Mouse (Mus musculus) embryonic facial prominence, embryonic 11.5 days (tissue): ENCODE measurements at regions not wholly inside any gene's neighbourhood (a gene's known extent, or its start where the extent isn't known, plus 50 kb on each side); places are given as distances from the start of the nearest gene placed in this dataset.
A peak's percentile ranks its signal among the peaks of the same experiment; 100 is the strongest.

Experiments used
- ATAC-seq: fragments of 200-750 bp; cut with Nextera tagmentation; replicated peaks from 2 replicates; pipeline ENCODE4 v1.8.0; 2017; ENCODE audit warnings: low read depth; ENCODE audit not compliant: insufficient number of reproducible peaks, low FRiP score, low TSS enrichment
- DNase-seq: peaks from one replicate; pipeline ENCODE4 v3.0.0-alpha.2; 2015; ENCODE audit warnings: low spot score
- H3K27ac ChIP-seq: fragments of 300-500 bp; sonication (generic); replicated peaks from 2 replicates; pipeline ENCODE4 v1.5.1; 2014; ENCODE audit warnings: mild to moderate bottlenecking, low read depth, low read length, control low read depth
- H3K27me3 ChIP-seq: fragments of 300-500 bp; sonication (generic); 2 replicates; pipeline ENCODE4 v1.6.1; 2014; ENCODE audit warnings: mild to moderate bottlenecking, low read length, moderate library complexity, mixed read lengths; ENCODE audit not compliant: control insufficient read depth, insufficient read depth
- H3K36me3 ChIP-seq: fragments of 300-500 bp; sonication (generic); replicated peaks from 2 replicates; pipeline ENCODE4 v1.6.1; 2014; ENCODE audit warnings: low read depth, mild to moderate bottlenecking, low read length, moderate library complexity, mixed read lengths; ENCODE audit not compliant: control insufficient read depth, insufficient read depth
- H3K4me1 ChIP-seq: fragments of 300-500 bp; sonication (generic); 2 replicates; pipeline ENCODE4 v1.6.1; 2014; ENCODE audit warnings: low read length, mixed read lengths; ENCODE audit not compliant: control insufficient read depth, insufficient read depth
- H3K4me2 ChIP-seq: fragments of 300-500 bp; sonication (generic); 2 replicates; pipeline ENCODE4 v1.6.1; 2014; ENCODE audit warnings: low read depth, mild to moderate bottlenecking, control low read depth, low read length, moderate library complexity
- H3K4me3 ChIP-seq: fragments of 300-500 bp; sonication (generic); 2 replicates; pipeline ENCODE4 v1.5.1; 2014; ENCODE audit warnings: low read depth, low read length, control low read depth
- H3K9ac ChIP-seq: fragments of 300-500 bp; sonication (generic); replicated peaks from 2 replicates; pipeline ENCODE4 v1.6.1; 2014; ENCODE audit warnings: mild to moderate bottlenecking, control low read depth, low read length
- H3K9me3 ChIP-seq: fragments of 300-500 bp; sonication (generic); replicated peaks from 2 replicates; pipeline ENCODE4 v1.6.1; 2016; ENCODE audit warnings: mild to moderate bottlenecking, low read length, inconsistent platforms, mixed read lengths; ENCODE audit not compliant: control insufficient read depth
- WGBS: fragments of 180-500 bp; shearing (Covaris S2); extraction: QIAGEN DNeasy Blood & Tissue Kit; methylation state at CpG from one replicate; pipeline ENCODE4 v1.1.7; 2014; 5-methylcytosine and 5-hydroxymethylcytosine counted together

DNA sequence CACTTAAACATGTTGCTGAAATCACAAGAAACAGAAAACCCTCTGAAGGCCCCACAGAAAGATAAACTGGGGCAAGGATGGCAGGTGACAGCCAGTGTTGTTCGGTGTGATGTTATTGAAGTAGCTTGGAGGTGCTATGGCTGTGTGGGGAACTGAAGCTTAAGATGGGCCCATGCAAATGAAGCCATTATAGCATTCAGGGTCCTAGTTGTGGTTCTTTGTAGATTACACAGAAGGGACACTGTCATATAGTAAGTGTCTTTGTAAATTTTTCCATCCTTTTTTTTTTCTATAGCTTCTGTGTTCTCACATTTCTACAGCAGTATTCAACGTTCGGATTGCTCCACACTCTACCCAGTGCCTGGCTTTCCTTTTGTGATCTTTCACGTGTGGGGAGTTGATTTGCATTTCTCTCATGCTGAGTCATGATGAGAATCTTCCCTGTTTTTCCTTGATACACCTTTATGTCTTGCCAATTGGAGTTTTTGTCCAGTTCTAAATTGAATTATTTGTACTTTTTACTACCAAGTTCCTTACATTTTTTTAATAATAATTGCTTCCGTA is 386.6 kb upstream of the Pkdcc start:
- 83% methylated on average over 5 of the region's 5 CpGs for WGBS
- Histone ChIP-seq H3K9me3 (no peaks in the 10 kb centered on the region), H3K4me1 (no peaks in the 10 kb centered on the region), H3K36me3 (no peaks in the 10 kb centered on the region), H3K9ac (no peak overlapping the region), H3K27ac (no peak overlapping the region), H3K4me3 (no peak overlapping the region), H3K27me3 (no peaks in the 10 kb centered on the region), H3K4me2 (no peak overlapping the region)
- no peak for ATAC-seq
- DNase-seq: no peak

DNA sequence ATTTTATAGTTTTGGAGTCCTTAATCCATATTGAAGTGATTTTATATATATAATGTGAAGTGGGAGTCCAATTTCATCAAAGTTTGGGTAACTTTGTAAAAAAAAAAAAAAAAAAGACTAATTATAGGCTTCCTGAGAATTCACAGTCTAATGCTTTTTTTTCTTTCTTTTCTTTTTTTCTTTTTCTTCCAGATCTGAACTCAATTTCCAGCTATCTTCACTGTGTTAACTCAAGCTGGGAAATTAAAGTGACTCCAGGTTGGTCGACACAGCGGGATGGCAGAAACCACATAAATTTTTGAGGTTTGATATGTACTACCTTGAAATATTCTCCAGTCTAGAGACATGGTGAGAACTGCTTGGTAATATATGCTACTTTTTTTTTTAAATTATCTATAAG is 385.7 kb upstream of the Pkdcc start:
- Histone ChIP-seq H3K27me3 (no peaks in the 10 kb centered on the region), H3K9me3 (no peaks in the 10 kb centered on the region), H3K4me3 (no peak overlapping the region), H3K27ac (no peak overlapping the region), H3K4me1 (no peaks in the 10 kb centered on the region), H3K36me3 (no peaks in the 10 kb centered on the region), H3K9ac (no peak overlapping the region), H3K4me2 (no peak overlapping the region)
- DNase-seq (no peak), ATAC-seq (no peak)
- WGBS: 95% methylated on average over 2 of the region's 2 CpGs

DNA sequence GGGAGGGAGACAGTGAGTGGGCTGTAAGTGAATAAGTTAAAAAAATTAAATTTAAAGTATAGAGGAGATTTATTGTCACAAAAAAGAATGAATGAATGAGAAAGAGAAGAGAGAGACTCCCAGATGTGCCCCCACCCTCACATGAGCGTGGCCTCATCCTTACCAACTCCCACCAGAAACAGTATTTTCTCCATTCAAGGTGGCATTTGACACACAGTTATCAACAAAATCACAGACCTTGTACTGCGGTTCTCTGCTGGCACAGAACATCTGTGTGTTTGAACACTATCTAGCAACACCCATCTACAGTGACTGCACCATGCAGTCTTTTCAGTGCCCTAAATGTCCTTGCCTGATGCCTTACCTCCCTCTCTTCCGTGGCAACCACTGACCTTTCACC is 380.9 kb upstream of the Pkdcc start:
- ATAC-seq (no peak), DNase-seq (no peak)
- Histone ChIP-seq H3K36me3 (no peaks in the 10 kb centered on the region), H3K9ac (no peak overlapping the region), H3K27me3 (no peaks in the 10 kb centered on the region), H3K4me2 (no peak overlapping the region), H3K4me3 (no peak overlapping the region), H3K27ac (no peak overlapping the region), H3K9me3 (no peaks in the 10 kb centered on the region), H3K4me1 (no peaks in the 10 kb centered on the region)
- WGBS: 74% methylated on average over 3 of the region's 3 CpGs

DNA sequence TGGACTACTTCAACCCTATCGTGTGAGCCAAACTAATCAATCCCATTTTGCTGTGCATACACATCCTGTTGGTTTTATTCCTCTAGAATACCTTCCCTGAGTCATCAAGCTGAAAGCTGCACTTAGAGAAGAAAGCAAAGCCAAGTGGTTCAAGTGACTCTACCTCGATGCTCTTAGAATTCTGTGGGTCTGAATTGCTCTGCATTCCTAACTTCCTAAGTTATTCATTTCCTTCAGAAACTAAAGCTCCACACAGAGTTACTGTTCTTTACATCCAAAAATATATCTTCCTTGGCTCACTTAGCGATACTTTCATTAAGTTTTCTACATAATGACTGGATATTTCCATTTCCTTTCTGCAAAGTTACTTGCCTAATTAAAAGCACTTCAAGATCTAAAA is 379.0 kb upstream of the Pkdcc start:
- H3K4me3 ChIP-seq: no peak overlapping the region
- H3K4me1 ChIP-seq: no peaks in the 10 kb centered on the region
- DNase-seq (no peak), ATAC-seq (no peak)
- H3K4me2 ChIP-seq: no peak overlapping the region
- no peak overlapping the region for H3K9ac ChIP-seq
- H3K36me3 ChIP-seq: no peaks in the 10 kb centered on the region
- no peaks in the 10 kb centered on the region for H3K9me3 ChIP-seq
- no peaks in the 10 kb centered on the region for H3K27me3 ChIP-seq
- no peak overlapping the region for H3K27ac ChIP-seq
- 92% methylated on average over 3 of the region's 3 CpGs for WGBS

DNA sequence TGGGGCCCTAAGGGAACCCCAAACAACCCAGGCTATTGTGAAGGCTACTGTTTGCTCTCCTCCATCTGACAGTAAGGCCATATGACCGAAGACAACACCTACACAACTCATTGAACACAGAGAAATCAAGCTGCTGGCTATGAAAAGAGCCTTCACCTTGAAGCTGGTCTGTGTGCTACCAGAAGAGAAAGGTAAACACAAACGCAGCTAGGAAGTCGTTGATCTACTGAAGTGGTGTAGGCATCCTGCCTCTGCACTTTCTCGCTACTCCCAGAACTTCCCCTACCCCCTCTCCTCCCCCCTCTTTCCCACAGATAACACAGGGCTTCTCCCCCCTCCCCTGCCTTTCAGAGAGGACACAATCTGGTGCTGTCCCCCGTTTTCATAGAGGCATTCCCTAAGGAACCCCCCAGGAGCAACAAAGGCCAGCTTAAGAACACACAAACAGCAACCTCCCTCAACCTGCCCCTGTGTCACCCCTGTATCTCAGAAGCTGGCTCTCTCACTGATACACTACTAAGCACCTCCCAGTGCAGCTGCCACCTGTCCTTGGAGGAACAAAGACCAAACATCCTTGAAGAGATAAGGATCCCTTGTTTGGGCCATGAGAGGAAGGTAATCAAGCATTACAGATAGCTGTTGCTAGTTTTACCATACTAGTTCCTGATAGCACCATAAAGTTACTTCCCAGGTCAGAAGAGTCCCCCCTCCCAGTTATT is 368.2 kb upstream of the Pkdcc start:
- H3K27me3 ChIP-seq: no peaks in the 10 kb centered on the region
- no peak overlapping the region for H3K27ac ChIP-seq
- H3K9ac ChIP-seq: no peak overlapping the region
- DNase-seq (no peak), ATAC-seq (no peak)
- no peaks in the 10 kb centered on the region for H3K4me1 ChIP-seq
- H3K4me3 ChIP-seq: no peak overlapping the region
- no peak overlapping the region for H3K4me2 ChIP-seq
- no peaks in the 10 kb centered on the region for H3K36me3 ChIP-seq
- WGBS: 78% methylated on average over 5 of the region's 5 CpGs
- no peaks in the 10 kb centered on the region for H3K9me3 ChIP-seq

DNA sequence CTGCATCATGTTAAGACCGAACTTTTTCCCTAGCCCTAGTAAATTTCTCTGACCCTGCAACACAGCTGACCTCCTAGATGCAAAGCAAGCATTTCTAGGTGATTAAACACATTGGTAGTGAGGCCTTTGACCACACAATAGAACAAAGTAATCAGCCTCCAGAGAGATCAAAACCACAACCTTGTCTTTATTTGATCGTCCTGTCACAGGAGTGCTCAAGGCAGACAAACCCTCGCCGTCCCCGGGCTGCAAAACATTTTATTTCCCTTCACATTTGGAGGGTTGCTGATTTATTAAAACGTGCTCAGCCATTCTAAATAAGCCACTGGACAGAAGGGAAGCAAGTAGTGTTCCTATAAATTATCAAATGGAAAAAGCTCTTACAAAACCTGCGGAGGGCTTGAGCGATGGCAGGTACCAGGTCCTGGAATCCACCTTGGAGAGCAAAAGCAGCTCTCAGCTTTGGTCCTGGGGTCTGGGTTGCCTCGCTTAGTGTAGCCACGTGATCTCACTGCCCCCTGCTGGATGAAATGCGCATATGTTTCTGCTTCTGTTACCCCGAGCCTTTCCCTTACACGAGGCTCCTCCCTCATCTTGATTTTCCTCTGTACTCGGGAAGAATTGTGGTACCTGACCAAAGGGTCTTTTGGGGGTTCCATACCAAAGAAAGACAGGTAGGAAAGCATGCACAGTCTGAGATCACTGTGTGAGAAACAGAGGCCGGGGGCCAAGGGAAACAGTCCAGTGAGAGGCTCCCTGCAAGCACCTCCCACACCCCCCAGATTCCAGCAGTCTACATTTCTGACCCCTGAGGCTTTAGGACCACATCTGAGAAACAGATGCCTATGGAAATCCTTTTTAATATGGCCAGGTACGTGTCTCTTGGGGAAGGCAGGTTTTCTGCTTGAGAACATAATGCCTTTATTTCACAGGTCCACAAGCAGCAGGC is 357.6 kb upstream of the Pkdcc start:
- H3K9ac ChIP-seq: no peak overlapping the region
- H3K4me3 ChIP-seq: no peak overlapping the region
- H3K27ac ChIP-seq: no peak overlapping the region
- DNase-seq: peak; percentile 94
- H3K27me3 ChIP-seq: no peaks in the 10 kb centered on the region
- no peaks in the 10 kb centered on the region for H3K36me3 ChIP-seq
- H3K4me1 ChIP-seq: no peaks in the 10 kb centered on the region
- H3K4me2 ChIP-seq: peak overlapping the region; percentile 16; the same call in 1 of the 2 replicates
- peak; percentile 94 for ATAC-seq
- WGBS: 26% methylated on average over 16 of the region's 16 CpGs
- H3K9me3 ChIP-seq: no peaks in the 10 kb centered on the region

DNA sequence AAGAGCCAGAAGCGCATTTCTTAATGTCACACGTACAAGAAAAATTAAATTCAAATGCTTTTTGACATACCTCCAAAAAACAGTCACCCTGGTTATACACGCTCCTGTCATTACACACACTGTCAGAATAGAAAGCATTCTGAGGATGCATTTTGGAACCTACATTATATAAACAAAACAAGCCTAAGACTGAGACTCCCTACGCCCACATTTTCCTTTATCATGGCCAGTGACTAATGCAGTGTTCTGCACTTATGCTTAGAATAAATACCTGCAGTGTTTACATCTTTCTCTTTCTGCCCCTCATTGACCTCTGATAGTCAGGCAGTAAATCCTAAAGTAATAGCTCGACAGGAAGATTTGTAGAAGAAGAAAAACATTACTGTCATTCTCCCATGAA is 354.7 kb upstream of the Pkdcc start:
- DNase-seq: no peak
- Histone ChIP-seq H3K27me3 (no peaks in the 10 kb centered on the region), H3K4me3 (no peak overlapping the region), H3K4me1 (no peaks in the 10 kb centered on the region), H3K36me3 (no peaks in the 10 kb centered on the region), H3K9me3 (no peaks in the 10 kb centered on the region), H3K9ac (no peak overlapping the region), H3K4me2 (no peak overlapping the region), H3K27ac (no peak overlapping the region)
- 79% methylated on average over 5 of the region's 5 CpGs for WGBS
- no peak for ATAC-seq

DNA sequence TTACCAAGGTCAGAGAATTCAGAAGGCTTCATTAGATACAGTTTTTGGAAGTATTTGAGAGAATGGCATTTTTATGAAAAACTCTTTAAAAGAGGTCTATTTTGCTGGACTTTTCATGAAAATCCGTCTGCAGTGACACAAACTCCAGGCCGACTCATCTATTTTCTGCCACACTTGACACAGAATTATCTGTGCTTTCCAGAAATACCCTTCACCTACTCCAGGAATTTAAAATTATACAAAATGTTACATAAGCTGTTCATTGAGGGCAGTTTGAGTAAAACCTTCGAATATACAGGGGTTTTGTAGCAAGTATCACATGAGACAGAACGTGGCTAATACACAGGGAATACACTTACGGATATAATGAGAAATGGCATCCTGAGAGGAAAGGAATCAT is 354.1 kb upstream of the Pkdcc start:
- no peaks in the 10 kb centered on the region for H3K36me3 ChIP-seq
- H3K9me3 ChIP-seq: no peaks in the 10 kb centered on the region
- H3K27me3 ChIP-seq: no peaks in the 10 kb centered on the region
- no peak for DNase-seq
- WGBS: 80% methylated on average over 5 of the region's 5 CpGs
- no peak overlapping the region for H3K27ac ChIP-seq
- H3K4me2 ChIP-seq: no peak overlapping the region
- ATAC-seq: no peak
- H3K9ac ChIP-seq: no peak overlapping the region
- no peaks in the 10 kb centered on the region for H3K4me1 ChIP-seq
- no peak overlapping the region for H3K4me3 ChIP-seq
